Mouse (Mus musculus) stomach, embryonic 16.5 days (tissue): ENCODE measurements at regions not wholly inside any gene's neighbourhood (a gene's known extent, or its start where the extent isn't known, plus 50 kb on each side); places are given as distances from the start of the nearest gene placed in this dataset.

Experiments used
- ATAC-seq: fragments of 200-750 bp; cut with Nextera tagmentation; 2 replicates; pipeline ENCODE4 v1.8.0; 2017; ENCODE audit warnings: moderate number of reproducible peaks, moderate TSS enrichment; ENCODE audit not compliant: insufficient read depth, low FRiP score
- H3K27ac ChIP-seq: fragments of 300-500 bp; sonication (generic); 2 replicates; pipeline ENCODE4 v1.5.1; 2014; ENCODE audit warnings: low read length
- H3K27me3 ChIP-seq: fragments of 300-500 bp; sonication (generic); 2 replicates; pipeline ENCODE4 v1.6.1; 2014; ENCODE audit warnings: low read length, control low read depth, mixed read lengths; ENCODE audit not compliant: control insufficient read depth, insufficient read depth
- H3K36me3 ChIP-seq: fragments of 300-500 bp; sonication (generic); 2 replicates; pipeline ENCODE4 v1.6.1; 2014; ENCODE audit warnings: low read length; ENCODE audit not compliant: control insufficient read depth, insufficient read depth
- H3K4me1 ChIP-seq: fragments of 300-500 bp; sonication (generic); 2 replicates; pipeline ENCODE4 v1.6.1; 2014; ENCODE audit warnings: low read length, control low read depth, mixed read lengths; ENCODE audit not compliant: control insufficient read depth, insufficient read depth
- H3K4me2 ChIP-seq: fragments of 300-500 bp; sonication (generic); 2 replicates; pipeline ENCODE4 v1.6.1; 2014; ENCODE audit warnings: low read depth, low read length, mixed read lengths
- H3K4me3 ChIP-seq: fragments of 300-500 bp; sonication (generic); replicated peaks from 2 replicates; pipeline ENCODE4 v1.5.1; 2014; ENCODE audit warnings: mild to moderate bottlenecking, low read length
- H3K9ac ChIP-seq: fragments of 300-500 bp; sonication (generic); 2 replicates; pipeline ENCODE4 v1.6.1; 2014; ENCODE audit warnings: low read length
- H3K9me3 ChIP-seq: fragments of 300-500 bp; sonication (generic); replicated peaks from 2 replicates; pipeline ENCODE4 v1.6.1; 2016; ENCODE audit warnings: low read length, control low read depth; ENCODE audit not compliant: control insufficient read depth
- WGBS: fragments of 180-500 bp; shearing (Covaris S2); extraction: QIAGEN DNeasy Blood & Tissue Kit; methylation state at CpG from one replicate; pipeline ENCODE4 v1.1.7; 2014; 5-methylcytosine and 5-hydroxymethylcytosine counted together

GRCm38 (mm10) chr10:37271967-37272366 is 133.2 kb upstream of the Marcks start:
- no peak overlapping the region for H3K4me3 ChIP-seq
- H3K27ac ChIP-seq: no peak overlapping the region
- ATAC-seq: no peak
- H3K9ac ChIP-seq: no peak overlapping the region
- no peak overlapping the region for H3K4me2 ChIP-seq
- no peaks in the 10 kb centered on the region for H3K9me3 ChIP-seq
- WGBS: 71% methylated on average over 1 of the region's 1 CpGs
- H3K36me3 ChIP-seq: no peaks in the 10 kb centered on the region
- no peaks in the 10 kb centered on the region for H3K27me3 ChIP-seq
- H3K4me1 ChIP-seq: no peaks in the 10 kb centered on the region

- ATAC-seq: no peak
- Histone ChIP-seq H3K4me1 (no peaks in the 10 kb centered on the region), H3K27me3 (no peaks in the 10 kb centered on the region), H3K4me3 (no peak overlapping the region), H3K36me3 (no peaks in the 10 kb centered on the region), H3K9me3 (no peaks in the 10 kb centered on the region), H3K9ac (no peak overlapping the region), H3K4me2 (no peak overlapping the region), H3K27ac (no peak overlapping the region)
- 73% methylated on average over 10 of the region's 10 CpGs for WGBS
These were observed 131.7 kb upstream of the Marcks start for GRCm38 (mm10) chr10:37270236-37271000.

GRCm38 (mm10) chr10:37266909-37267308 is 128.2 kb upstream of the Marcks start:
- H3K4me1 ChIP-seq: no peaks in the 10 kb centered on the region
- no peak overlapping the region for H3K4me3 ChIP-seq
- no peaks in the 10 kb centered on the region for H3K36me3 ChIP-seq
- H3K9me3 ChIP-seq: no peaks in the 10 kb centered on the region
- WGBS: 32% methylated on average over 1 of the region's 1 CpGs
- no peak overlapping the region for H3K4me2 ChIP-seq
- peak; percentile 80; the same call in 1 of the 2 replicates for ATAC-seq
- no peak overlapping the region for H3K9ac ChIP-seq
- H3K27me3 ChIP-seq: no peaks in the 10 kb centered on the region
- H3K27ac ChIP-seq: no peak overlapping the region

GRCm38 (mm10) chr10:37260791-37261488 is 122.2 kb upstream of the Marcks start:
- Histone ChIP-seq H3K4me1 (0 out of 2 replicates have a peak, but pooled peaks cover 4% of the 10 kb centered on the region), H3K9ac (no peak overlapping the region), H3K9me3 (no peaks in the 10 kb centered on the region), H3K27me3 (no peaks in the 10 kb centered on the region), H3K4me3 (no peak overlapping the region), H3K4me2 (no peak overlapping the region), H3K36me3 (no peaks in the 10 kb centered on the region), H3K27ac (no peak overlapping the region)
- WGBS: 42% methylated on average over 8 of the region's 8 CpGs
- ATAC-seq: peak; percentile 47; the same call in 1 of the 2 replicates

GRCm38 (mm10) chr10:37259186-37259585 is 120.5 kb upstream of the Marcks start:
- 92% methylated on average over 3 of the region's 3 CpGs for WGBS
- no peaks in the 10 kb centered on the region for H3K27me3 ChIP-seq

GRCm38 (mm10) chr10:37257544-37257943 is 118.8 kb upstream of the Marcks start:
- Histone ChIP-seq H3K9me3 (no peaks in the 10 kb centered on the region), H3K27ac (no peak overlapping the region), H3K4me2 (no peak overlapping the region), H3K9ac (no peak overlapping the region), H3K27me3 (no peaks in the 10 kb centered on the region), H3K36me3 (no peaks in the 10 kb centered on the region), H3K4me3 (no peak overlapping the region), H3K4me1 (0 out of 2 replicates have a peak, but pooled peaks cover 4% of the 10 kb centered on the region)
- ATAC-seq: no peak
- 61% methylated on average over 6 of the region's 6 CpGs for WGBS

More at GRCm38 (mm10) chr10:37259186-37259585, 120.5 kb upstream of the Marcks start:
- H3K27ac ChIP-seq: no peak overlapping the region
- no peaks in the 10 kb centered on the region for H3K9me3 ChIP-seq
- no peak overlapping the region for H3K4me2 ChIP-seq
- H3K36me3 ChIP-seq: no peaks in the 10 kb centered on the region
- no peak overlapping the region for H3K4me3 ChIP-seq
- H3K4me1 ChIP-seq: 0 out of 2 replicates have a peak, but pooled peaks cover 4% of the 10 kb centered on the region
- no peak overlapping the region for H3K9ac ChIP-seq
- ATAC-seq: no peak

GRCm38 (mm10) chr10:37250934-37251521 is 112.3 kb upstream of the Marcks start:
- H3K9ac ChIP-seq: no peak overlapping the region
- H3K36me3 ChIP-seq: no peaks in the 10 kb centered on the region
- H3K27me3 ChIP-seq: no peaks in the 10 kb centered on the region
- H3K27ac ChIP-seq: peak overlapping the region; percentile 77
- no peak overlapping the region for H3K4me3 ChIP-seq
- WGBS: 63% methylated on average over 6 of the region's 6 CpGs
- peaks cover 11% of the 10 kb centered on the region for H3K4me1 ChIP-seq
- no peak overlapping the region for H3K4me2 ChIP-seq
- ATAC-seq: no peak
- H3K9me3 ChIP-seq: no peaks in the 10 kb centered on the region

- Histone ChIP-seq H3K9me3 (no peaks in the 10 kb centered on the region), H3K36me3 (no peaks in the 10 kb centered on the region), H3K4me3 (no peak overlapping the region), H3K4me1 (peaks cover 11% of the 10 kb centered on the region), H3K27ac (peak overlapping the region; percentile 77), H3K4me2 (no peak overlapping the region), H3K9ac (no peak overlapping the region), H3K27me3 (no peaks in the 10 kb centered on the region)
- ATAC-seq: peak; percentile 88
- WGBS: 24% methylated on average over 2 of the region's 2 CpGs
These were observed 111.4 kb upstream of the Marcks start for GRCm38 (mm10) chr10:37250157-37250556.

GRCm38 (mm10) chr10:37249511-37249910 is 110.8 kb upstream of the Marcks start:
- H3K4me1 ChIP-seq: peaks cover 11% of the 10 kb centered on the region
- H3K4me2 ChIP-seq: no peak overlapping the region
- no peak overlapping the region for H3K4me3 ChIP-seq
- 66% methylated on average over 4 of the region's 4 CpGs for WGBS
- H3K27me3 ChIP-seq: no peaks in the 10 kb centered on the region
- no peaks in the 10 kb centered on the region for H3K36me3 ChIP-seq
- ATAC-seq: no peak
- H3K9ac ChIP-seq: no peak overlapping the region
- no peaks in the 10 kb centered on the region for H3K9me3 ChIP-seq
- H3K27ac ChIP-seq: peak overlapping the region; percentile 77
